Mouse (Mus musculus) liver, postnatal 0 days (tissue): ENCODE results near the gene Tmem59l. TPM values are rescaled to one million over a fixed set of nuclear protein-coding genes. Genes with fewer than 3 reads are reported as not detected.

Source experiments
- ATAC-seq: fragments of 200-750 bp; cut with Nextera tagmentation; 2 replicates; pipeline ENCODE4 v1.8.0; 2017; ENCODE audit warnings: mild to moderate bottlenecking, moderate library complexity
- DNase-seq: peaks from one replicate; pipeline ENCODE4 v3.0.0-alpha.2; 2016
- H3K27ac ChIP-seq: fragments of 300-500 bp; sonication (generic); 2 replicates; pipeline ENCODE4 v1.5.1; 2014; ENCODE audit warnings: antibody characterized with exemption, moderate library complexity, mild to moderate bottlenecking, low read depth
- H3K27me3 ChIP-seq: fragments of 300-500 bp; sonication (generic); 2 replicates; pipeline ENCODE4 v1.6.1; 2014; ENCODE audit warnings: low read length, control low read depth, mixed read lengths; ENCODE audit not compliant: insufficient read depth
- H3K36me3 ChIP-seq: fragments of 300-500 bp; sonication (generic); replicated peaks from 2 replicates; pipeline ENCODE4 v1.6.1; 2014; ENCODE audit warnings: mild to moderate bottlenecking, control low read depth, low read length, moderate library complexity, mixed read lengths; ENCODE audit not compliant: insufficient read depth
- H3K4me1 ChIP-seq: fragments of 300-500 bp; sonication (generic); 2 replicates; pipeline ENCODE4 v1.6.1; 2014; ENCODE audit warnings: antibody characterized with exemption, mild to moderate bottlenecking, control low read depth; ENCODE audit not compliant: insufficient read depth
- H3K4me2 ChIP-seq: fragments of 300-500 bp; sonication (generic); 2 replicates; pipeline ENCODE4 v1.6.1; 2014; ENCODE audit warnings: low read depth, mild to moderate bottlenecking, low read length, moderate library complexity, mixed read lengths
- H3K4me3 ChIP-seq: fragments of 300-500 bp; sonication (generic); 2 replicates; pipeline ENCODE4 v1.5.1; 2014; ENCODE audit warnings: low read depth, low read length
- H3K9ac ChIP-seq: fragments of 300-500 bp; sonication (generic); replicated peaks from 2 replicates; pipeline ENCODE4 v1.6.1; 2014; ENCODE audit warnings: mild to moderate bottlenecking, moderate library complexity
- H3K9me3 ChIP-seq: fragments of 300-500 bp; sonication (generic); 2 replicates; pipeline ENCODE4 v1.6.1; 2016; ENCODE audit warnings: mild to moderate bottlenecking, control low read depth, low read length, mixed read lengths
- CTCF ChIP-seq: sonication (generic); IDR thresholded peaks from 2 replicates; pipeline ENCODE4 v1.5.1; 2016; ENCODE audit warnings: antibody characterized with exemption, low read depth
- EP300 ChIP-seq: IDR thresholded peaks from 2 replicates; pipeline ENCODE4 v1.6.1; 2016; ENCODE audit warnings: antibody characterized with exemption, low read depth, mild to moderate bottlenecking
- WGBS: fragments of 180-500 bp; shearing (Covaris S2); extraction: QIAGEN DNeasy Blood & Tissue Kit; methylation state at CpG from one replicate; pipeline ENCODE4 v1.1.7; 2014; ENCODE audit not compliant: insufficient replicate concordance; 5-methylcytosine and 5-hydroxymethylcytosine counted together
- polyA plus RNA-seq: library from polyadenylated mRNA; unstranded; fragments of >200 nt; fragmentation: Nextera tagmentation; extraction: Ambion mirVana; gene quantifications from 2 replicates; pipeline ENCODE4 v1.2.1, GENCODE M21; 2015

Tmem59l gene
- polyA plus RNA-seq, 1 experiment from 2014 or later: not detected

DNA sequence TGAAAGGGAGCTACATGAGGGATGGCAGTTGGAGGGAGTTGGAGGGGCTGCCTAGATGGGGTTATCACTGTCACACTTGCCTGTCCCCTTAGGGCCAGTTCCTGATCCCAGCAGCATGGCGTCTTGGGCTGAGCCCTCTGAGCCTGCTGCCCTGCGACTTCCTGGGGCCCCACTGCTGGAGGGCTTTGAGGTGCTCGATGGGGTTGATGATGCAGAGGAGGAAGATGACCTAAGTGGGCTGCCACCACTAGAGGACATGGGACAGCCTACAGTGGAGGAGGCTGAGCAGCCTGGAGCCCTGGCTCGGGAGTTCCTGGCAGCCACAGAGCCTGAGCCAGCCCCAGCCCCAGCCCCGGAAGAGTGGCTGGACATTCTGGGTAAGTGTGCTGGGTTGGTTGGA, 42.1 kb upstream of the Tmem59l start:
- H3K4me2 ChIP-seq: peak overlapping the region; percentile 64
- H3K27me3 ChIP-seq: no peaks in the 10 kb centered on the region
- H3K27ac ChIP-seq: peak overlapping the region; percentile 86
- TF ChIP-seq CTCF: no peak
- TF ChIP-seq EP300: no peak
- no peaks in the 10 kb centered on the region for H3K9me3 ChIP-seq
- H3K4me3 ChIP-seq: peak overlapping the region; percentile 90
- 38% methylated on average over 5 of the region's 5 CpGs for WGBS
- DNase-seq (no peak), ATAC-seq (peak; percentile 4)
- peaks cover 30% of the 10 kb centered on the region for H3K4me1 ChIP-seq
- H3K9ac ChIP-seq: peak overlapping the region; percentile 55
- H3K36me3 ChIP-seq: peaks cover 34% of the 10 kb centered on the region

DNA sequence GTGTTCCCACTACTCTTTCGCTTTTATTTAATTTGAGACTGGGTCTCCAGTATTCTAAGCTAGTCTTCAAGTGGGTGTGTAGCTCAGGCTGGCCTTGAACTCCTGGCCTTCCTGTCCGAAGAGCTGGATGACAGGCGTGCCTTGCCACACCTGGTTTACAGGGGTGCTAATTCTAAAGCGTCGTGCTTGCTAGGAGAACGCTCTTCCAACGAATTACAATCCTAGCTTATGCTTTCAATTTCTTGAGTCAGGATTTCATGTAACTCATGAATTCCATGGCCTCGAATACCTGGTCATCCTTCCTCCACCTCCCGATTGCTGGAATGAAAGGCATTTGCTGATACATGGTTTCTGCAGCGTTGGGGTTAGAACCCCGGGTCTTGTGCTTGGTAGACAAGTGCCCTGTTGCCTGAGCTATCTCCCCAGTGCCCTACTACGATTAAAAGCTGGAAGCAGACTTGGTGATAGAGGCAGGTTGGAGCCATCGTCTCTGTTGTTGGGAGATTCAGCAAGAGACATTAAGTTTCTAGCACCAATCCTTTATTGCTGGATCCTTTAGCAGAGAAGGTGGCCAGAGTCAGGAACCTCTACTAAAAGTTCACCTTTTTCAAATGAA, 41.1 kb upstream of the Tmem59l start:
- TF ChIP-seq CTCF (no peak), EP300 (no peak)
- Histone ChIP-seq H3K4me3 (peak overlapping the region; percentile 90), H3K9me3 (no peaks in the 10 kb centered on the region), H3K4me1 (peaks cover 36% of the 10 kb centered on the region), H3K9ac (peak overlapping the region; percentile 99), H3K27ac (peak overlapping the region; percentile 97), H3K27me3 (no peaks in the 10 kb centered on the region), H3K4me2 (peak overlapping the region; percentile 64), H3K36me3 (peaks cover 25% of the 10 kb centered on the region)
- no peak for DNase-seq
- 11% methylated on average over 13 of the region's 13 CpGs for WGBS
- ATAC-seq: no peak

DNA sequence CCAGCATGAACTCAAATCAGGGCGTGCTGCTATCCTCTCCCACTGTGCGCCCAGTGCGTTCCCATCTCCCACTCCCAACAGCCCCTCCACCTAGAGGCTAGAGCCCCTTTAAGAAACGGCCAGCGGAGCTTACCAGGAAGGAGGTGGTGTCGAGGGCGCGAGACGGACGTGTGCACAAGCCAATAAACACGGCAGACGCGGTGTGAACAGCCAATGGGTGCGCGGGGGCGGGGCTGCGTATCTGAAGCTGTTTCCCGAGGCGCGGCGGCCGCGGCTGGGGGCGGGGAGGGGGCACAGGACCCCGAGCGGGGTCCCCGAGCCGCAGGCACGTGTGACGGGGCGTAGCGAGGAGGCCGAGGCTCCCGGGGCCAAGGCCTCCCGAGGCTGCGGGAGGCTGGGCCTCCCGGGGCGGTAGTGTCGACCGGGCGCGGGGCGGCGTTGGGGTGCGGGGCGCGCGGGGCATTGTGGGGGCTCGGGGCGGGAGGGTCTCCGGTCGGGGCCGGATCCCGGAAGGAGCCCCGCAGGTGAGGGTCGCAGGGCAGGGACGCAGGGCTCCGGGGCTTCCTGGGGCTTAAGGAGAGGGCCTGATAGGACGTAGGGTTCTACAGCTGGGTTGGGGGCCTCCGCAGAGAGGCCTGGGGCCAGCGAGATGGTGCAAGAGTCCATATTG, 40.5 kb upstream of the Tmem59l start, which contains the start of the genes Fkbp8 and Kxd1:
Gene Fkbp8, plus strand, starts transcription at position 213 of the 670 bp plus-strand sequence.
Gene Kxd1, minus strand, starts transcription at position 445 of the 670 bp plus-strand sequence.
- Histone ChIP-seq H3K27ac (peak within 1 kb of the TSS; percentile 97), H3K4me2 (peak within 1 kb of the TSS; percentile 64), H3K4me3 (peak within 1 kb of the TSS; percentile 90), H3K27me3 (no peaks in the 10 kb centered on the region), H3K9ac (peak within 1 kb of the TSS; percentile 99), H3K4me1 (peaks cover 37% of the 10 kb centered on the region), H3K9me3 (no peaks in the 10 kb centered on the region), H3K36me3 (peaks cover 22% of the 10 kb centered on the region)
- WGBS: 0% methylated on average over 50 of the region's 61 CpGs
- DNase-seq (peak; percentile 97), ATAC-seq (peak; percentile 72)
- 0 out of 2 replicates have a peak, but pooled peaks have one; percentile 27 for TF ChIP-seq EP300
- no peak for TF ChIP-seq CTCF

DNA sequence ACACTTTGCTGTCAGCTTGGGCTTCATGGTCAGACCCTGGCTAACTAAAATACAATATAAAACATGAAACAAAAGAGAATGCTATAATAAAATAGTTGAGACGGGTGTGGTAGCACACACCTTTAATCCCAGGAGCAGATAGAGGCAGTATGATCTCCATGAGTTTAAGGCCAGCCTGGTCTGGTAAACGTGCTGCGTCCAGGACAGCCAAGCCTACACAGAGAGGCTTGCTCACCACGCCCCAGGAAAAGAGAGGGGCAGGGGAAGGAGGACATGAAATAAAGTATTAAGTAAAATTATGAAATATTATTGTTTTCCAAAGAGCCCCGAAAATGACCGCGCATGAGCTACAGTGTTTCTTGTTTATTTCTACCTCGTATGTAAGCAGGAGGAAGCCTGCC, 40.0 kb upstream of the Tmem59l start:
- H3K27ac ChIP-seq: peak overlapping the region; percentile 97
- peak overlapping the region; percentile 64 for H3K4me2 ChIP-seq
- H3K4me3 ChIP-seq: peak overlapping the region; percentile 90
- H3K36me3 ChIP-seq: peaks cover 16% of the 10 kb centered on the region
- H3K9ac ChIP-seq: peak overlapping the region; percentile 99
- DNase-seq (no peak), ATAC-seq (no peak)
- no peaks in the 10 kb centered on the region for H3K27me3 ChIP-seq
- no peaks in the 10 kb centered on the region for H3K9me3 ChIP-seq
- H3K4me1 ChIP-seq: peaks cover 41% of the 10 kb centered on the region
- TF ChIP-seq CTCF (no peak), EP300 (no peak)
- WGBS: 0% methylated on average over 8 of the region's 8 CpGs

DNA sequence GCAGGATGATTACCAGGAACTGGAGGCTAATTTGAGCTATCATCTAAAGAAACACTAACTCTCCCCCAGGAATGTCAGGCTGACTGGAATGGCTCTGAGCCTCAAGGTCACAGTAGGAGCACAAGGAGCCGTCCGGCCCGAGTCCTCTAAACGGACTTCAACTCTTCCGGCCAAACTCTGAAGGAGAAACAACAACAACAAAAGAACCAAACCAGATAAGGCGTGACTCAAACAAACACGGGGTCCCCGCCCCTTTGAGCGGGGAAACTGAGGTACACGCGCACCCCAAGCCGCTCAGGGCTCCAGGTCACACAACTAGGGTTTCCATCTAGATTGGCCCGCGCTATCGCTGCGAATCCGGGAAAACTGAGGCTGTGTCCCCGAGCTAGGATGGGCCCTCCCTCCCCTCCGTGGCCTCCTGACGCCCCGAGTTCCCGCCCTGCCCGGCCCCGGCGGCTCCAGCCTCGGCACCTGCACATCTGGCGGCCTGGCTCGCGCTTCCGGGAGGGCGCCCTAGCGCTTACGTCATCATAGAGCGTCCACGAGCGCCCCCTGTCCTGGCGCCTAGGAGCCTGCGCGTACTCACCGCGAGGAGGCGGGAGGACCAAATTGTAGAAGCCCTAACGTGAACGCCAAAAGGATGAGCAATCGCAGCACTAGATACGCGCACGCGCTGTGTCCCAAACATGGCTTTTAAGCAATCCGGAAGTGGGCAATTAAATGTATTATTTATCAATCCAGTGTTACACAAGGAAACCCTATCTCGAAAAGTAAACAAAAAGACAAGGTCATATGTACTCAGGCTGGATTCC, 35.6 kb upstream of the Tmem59l start:
- ATAC-seq: peak; percentile 89
- 1% methylated on average over 51 of the region's 51 CpGs for WGBS
- peak; percentile 94 for TF ChIP-seq CTCF
- TF ChIP-seq EP300: peak; percentile 79
- peaks cover 14% of the 10 kb centered on the region; the same call in 1 of the 2 replicates for H3K36me3 ChIP-seq
- peak; percentile 97 for DNase-seq
- peak overlapping the region; percentile 63 for H3K4me3 ChIP-seq
- no peaks in the 10 kb centered on the region for H3K9me3 ChIP-seq
- peak overlapping the region; percentile 88 for H3K4me2 ChIP-seq
- H3K27me3 ChIP-seq: no peaks in the 10 kb centered on the region
- peak overlapping the region; percentile 89 for H3K27ac ChIP-seq
- peaks cover 29% of the 10 kb centered on the region for H3K4me1 ChIP-seq
- H3K9ac ChIP-seq: peak overlapping the region; percentile 80

DNA sequence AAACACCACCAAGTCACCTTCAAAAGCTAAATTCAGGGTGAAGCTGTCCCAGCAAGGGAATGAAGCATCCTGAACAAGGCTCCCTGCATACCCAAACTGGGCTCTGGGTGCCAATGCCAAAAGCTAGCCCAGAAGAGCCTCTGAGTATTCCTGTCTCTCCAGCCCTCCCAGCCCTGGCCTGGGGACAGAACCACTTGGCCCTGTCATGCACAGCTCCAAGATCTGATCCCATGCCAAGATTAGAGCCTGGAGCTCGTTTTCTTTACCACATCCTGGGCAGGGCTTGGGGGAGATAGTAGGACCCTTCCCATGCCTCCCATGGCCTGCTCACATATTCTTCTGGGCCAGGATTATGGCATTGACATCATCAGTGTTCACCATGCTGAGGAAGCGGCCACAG, 32.4 kb upstream of the Tmem59l start:
- 53% methylated on average over 2 of the region's 2 CpGs for WGBS
- Histone ChIP-seq H3K27me3 (no peaks in the 10 kb centered on the region), H3K9ac (no peak overlapping the region), H3K27ac (no peak overlapping the region), H3K36me3 (peaks cover 25% of the 10 kb centered on the region), H3K9me3 (no peaks in the 10 kb centered on the region), H3K4me2 (no peak overlapping the region), H3K4me3 (no peak overlapping the region), H3K4me1 (peaks cover 19% of the 10 kb centered on the region)
- TF ChIP-seq EP300 (no peak), CTCF (no peak)
- no peak for ATAC-seq
- no peak for DNase-seq
